Mouse (Mus musculus): ENCODE results near the gene Gm10309.

GRCm38 (mm10) chr17:86460645-86461430 lies 44.2 kb downstream of the Gm10309 start:
- TF ChIP-seq CTCF (IDR thresholded peaks at IDR 0.05; ENCODE audit: extremely low read depth, insufficient read depth, insufficient read length, insufficient replicate concordance) (no peak), POLR2A (IDR thresholded peaks at IDR 0.05; ENCODE audit: low read depth, low read length) (no peak)

Measured in spleen, adult 2 months (tissue).